Mouse (Mus musculus) hematopoietic stem cell, adult 5-6 weeks (primary cell): Measurements from ENCODE around the gene Slc30a1. TPM values are rescaled to one million over a fixed set of nuclear protein-coding genes. Genes with fewer than 3 reads are reported as not detected.

ENCODE experiments used
- ATAC-seq, 2 experiments: fragments of 125-278 bp in 1 of 2; replicated peaks in 1 of 2; 2 replicates each; pipeline ENCODE4 v1.8.0; 2016 to 2017; ENCODE audit warnings: inconsistent platforms in 2 of 2, mild to moderate bottlenecking in 2 of 2, moderate number of reproducible peaks in 2 of 2, low read depth in 1 of 2, moderate TSS enrichment in 1 of 2; ENCODE audit not compliant: low FRiP score in 2 of 2, poor library complexity in 2 of 2, severe bottlenecking in 2 of 2, insufficient read depth in 1 of 2, low TSS enrichment in 1 of 2
- total RNA-seq: library from RNA; stranded (forward); fragments of 172-1452, 232-1000 nt; gene quantifications from 2 replicates; pipeline ENCODE4 v1.2.3, GENCODE M21; 2017

Gene Slc30a1
- 5.7 and 6.5 TPM in 2 replicates for total RNA-seq

DNA sequence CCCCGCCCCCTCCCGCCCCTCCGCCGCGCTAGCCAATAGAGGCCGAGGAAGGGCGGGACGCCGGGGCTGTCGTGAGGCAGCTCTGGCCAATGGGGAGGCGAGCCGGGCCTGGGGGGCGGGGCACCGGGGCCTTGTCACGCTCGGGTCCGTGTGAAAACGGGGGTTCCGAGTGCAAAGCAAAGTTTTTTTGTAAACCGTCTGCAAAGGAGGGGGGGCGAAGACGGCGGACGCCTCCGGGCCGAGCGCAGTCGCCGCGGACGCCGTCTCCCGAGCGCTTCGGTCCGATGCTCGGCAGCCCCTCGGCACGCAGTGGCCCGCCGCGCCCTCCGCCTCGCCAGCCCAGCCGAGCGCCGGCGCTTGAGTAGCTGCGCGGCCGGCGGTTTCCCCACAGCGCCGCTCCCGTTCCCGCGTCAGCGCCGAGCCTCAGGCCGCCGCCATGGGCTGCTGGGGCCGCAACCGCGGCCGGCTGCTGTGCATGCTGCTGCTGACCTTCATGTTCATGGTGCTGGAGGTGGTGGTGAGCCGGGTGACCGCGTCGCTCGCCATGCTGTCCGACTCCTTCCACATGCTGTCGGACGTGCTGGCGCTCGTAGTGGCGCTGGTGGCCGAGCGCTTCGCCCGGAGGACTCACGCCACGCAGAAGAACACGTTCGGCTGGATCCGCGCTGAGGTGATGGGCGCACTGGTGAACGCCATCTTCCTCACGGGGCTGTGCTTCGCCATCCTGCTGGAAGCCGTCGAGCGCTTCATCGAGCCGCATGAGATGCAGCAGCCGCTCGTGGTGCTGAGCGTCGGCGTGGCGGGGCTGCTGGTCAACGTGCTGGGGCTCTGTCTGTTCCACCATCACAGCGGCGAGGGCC lies at the start of gene Slc30a1:
Gene Slc30a1 (plus strand): TSS at position 197 of the 860 bp plus-strand sequence.
- ATAC-seq: peak; percentile 90

DNA sequence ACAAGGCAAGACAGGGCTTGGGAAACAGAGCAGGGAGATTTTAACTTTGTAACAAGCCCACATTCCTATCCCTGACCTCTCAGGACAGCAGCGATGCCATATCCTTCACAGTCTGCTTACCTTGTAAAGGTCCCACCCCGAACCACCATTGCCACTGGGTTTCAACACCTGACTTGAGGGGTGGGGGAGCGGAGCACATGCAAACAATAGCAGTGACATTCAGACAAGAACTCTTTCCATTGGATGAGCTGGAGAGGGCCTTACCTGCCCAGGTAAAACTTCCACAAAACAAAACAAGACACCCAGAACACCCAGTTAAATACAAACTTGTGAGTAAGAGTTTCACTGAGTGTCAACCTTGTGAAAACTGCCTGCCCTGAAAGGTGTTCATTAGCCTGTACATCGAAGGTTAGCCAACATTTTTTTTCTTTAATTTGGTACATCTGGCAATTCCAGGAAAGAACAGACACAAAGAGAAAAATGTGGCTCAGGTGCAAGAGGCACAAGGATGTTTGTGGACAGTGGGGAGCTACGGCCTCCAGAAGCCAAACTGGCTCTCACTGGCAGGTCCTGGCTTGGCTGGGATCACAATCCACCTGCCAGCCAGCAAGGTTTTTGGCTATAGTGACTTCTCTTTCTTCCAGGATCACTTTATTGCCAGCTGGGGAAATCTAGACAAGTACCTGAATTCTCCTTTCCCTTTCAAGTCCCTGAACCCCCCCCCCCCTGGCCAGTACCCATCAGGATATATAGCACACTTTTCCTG lies 49.5 kb upstream of the Slc30a1 start:
- no peak for ATAC-seq

GRCm38 (mm10) chr1:191858136-191858535 lies 48.4 kb upstream of the Slc30a1 start:
- no peak for ATAC-seq

DNA sequence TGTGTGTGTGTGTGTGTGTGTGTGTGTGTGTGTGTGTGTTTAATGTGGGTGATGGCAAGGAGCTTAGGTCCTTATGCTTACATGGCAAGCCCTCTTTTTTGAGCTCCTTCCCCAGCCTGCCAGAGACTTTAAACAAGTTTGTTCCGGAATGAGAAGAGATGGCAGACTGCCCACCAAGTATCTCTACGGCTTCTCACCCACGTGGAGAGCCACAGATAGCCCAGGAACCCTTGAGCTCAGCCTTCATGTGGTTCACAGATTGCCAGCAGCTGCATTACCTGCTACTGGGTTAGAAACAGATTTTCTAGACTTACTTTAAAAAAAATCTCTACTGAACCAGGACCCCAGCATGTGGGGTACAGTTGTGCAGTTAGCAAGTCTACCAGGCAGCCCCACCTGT lies 46.7 kb upstream of the Slc30a1 start:
- ATAC-seq: no peak

GRCm38 (mm10) chr1:191861247-191861646 lies 45.3 kb upstream of the Slc30a1 start:
- no peak for ATAC-seq

- no peak for ATAC-seq
These were observed 42.6 kb upstream of the Slc30a1 start for GRCm38 (mm10) chr1:191863833-191864550.

DNA sequence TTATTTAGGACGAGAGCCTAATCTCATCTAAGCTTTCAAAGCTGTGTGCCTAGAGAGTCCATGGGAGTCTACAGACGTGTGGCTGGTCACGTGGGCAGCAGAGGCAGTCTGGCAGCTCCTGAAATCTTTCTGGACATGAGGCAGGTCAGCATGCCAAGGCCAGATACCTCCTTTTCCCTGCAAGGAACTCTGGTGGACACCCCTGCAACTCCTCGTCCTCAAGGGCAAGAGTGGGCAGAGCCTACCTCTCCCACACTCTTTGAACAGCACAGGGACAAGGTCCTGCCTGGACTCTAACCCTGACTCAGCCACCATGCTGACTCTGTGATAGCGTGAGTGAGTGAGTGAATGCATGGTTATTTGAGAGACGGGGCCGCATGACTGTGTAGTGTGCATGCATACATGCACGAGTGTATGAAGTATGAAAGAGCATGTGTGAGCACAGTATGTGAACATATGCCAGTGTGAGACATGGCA lies 42.0 kb upstream of the Slc30a1 start:
- ATAC-seq: no peak

GRCm38 (mm10) chr1:191872076-191872710 lies 34.4 kb upstream of the Slc30a1 start:
- peak in 1 of 2 experiments; percentile 28; a peak in 1 of 4 replicates for ATAC-seq

- ATAC-seq: no peak
These were observed 31.6 kb upstream of the Slc30a1 start for GRCm38 (mm10) chr1:191875006-191875405.

DNA sequence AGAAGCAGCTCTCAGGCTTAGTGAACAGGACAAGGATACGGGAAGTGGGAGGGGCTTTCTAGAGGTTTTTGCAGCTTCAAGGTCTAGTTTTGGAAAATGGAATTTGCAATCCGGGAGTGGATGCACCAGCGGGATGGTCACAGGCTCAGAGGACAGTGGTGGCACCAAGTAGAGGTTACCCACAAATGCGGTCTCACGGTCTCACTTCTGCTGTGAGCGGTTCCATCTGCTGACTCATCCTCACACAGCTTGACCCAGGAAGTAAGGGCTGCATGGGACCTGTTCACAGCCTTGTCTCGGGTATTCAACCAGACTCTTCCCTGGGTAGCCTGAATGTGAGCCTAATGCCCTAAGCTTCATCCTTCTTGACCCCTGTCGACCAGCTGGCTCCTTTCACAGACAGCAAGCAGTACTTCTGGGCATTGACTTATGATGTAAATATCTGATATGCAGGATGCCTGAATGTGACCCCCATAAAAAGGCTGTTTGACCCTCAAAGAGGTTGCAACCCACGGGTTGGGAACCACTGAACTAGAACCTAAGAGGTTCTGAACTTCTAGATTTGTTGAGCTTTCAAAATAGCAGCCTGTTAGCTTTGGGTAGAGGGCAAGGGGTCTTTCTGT lies 30.8 kb upstream of the Slc30a1 start:
- ATAC-seq: peak; percentile 41 to 51; a peak in 2 of 4 replicates

GRCm38 (mm10) chr1:191877681-191878080 lies 28.9 kb upstream of the Slc30a1 start:
- no peak for ATAC-seq

DNA sequence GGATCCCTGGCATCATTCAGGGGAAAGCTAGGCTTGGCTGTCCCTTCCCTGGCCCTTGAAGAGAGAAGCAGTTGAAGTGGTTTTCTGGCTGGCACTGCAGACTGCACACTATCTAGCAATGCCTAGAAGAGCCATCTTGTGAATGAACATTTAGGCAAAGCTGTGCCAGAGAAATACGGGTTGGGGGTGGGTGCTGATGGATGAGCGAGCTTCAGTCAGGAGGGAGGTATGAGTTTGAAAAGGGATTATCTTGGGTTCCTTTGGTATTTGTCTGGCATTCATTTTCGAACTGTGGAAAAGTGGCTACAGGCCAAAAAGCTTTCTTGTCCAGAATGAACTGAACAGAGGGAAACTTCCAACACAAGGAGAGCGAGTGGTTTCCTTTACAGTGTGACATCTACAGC lies 28.0 kb upstream of the Slc30a1 start:
- no peak for ATAC-seq

- no peak for ATAC-seq
These were observed 26.3 kb upstream of the Slc30a1 start for GRCm38 (mm10) chr1:191880247-191880646.

- ATAC-seq: peak; percentile 35 to 67; a peak in 2 of 4 replicates
These were observed 25.5 kb upstream of the Slc30a1 start for GRCm38 (mm10) chr1:191880921-191881609.

DNA sequence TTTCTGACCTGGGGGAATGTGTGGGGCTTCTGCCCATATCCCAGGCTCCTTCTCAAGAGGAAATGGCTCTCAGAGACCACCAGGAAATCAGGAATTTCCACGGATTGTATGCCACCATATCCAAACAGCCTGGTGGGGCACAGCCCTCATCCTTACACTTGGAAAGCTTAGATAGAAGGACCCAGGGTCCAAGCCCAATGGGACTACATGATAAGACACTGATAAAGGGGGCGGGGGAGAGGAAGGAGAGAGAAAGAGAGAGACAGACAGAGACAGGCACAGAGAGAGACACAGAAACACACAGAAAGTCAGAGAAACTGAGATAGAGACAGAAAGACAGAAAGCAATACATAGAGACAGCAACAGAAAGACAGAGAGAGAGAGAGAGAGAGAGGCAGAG lies 24.9 kb upstream of the Slc30a1 start:
- no peak for ATAC-seq

DNA sequence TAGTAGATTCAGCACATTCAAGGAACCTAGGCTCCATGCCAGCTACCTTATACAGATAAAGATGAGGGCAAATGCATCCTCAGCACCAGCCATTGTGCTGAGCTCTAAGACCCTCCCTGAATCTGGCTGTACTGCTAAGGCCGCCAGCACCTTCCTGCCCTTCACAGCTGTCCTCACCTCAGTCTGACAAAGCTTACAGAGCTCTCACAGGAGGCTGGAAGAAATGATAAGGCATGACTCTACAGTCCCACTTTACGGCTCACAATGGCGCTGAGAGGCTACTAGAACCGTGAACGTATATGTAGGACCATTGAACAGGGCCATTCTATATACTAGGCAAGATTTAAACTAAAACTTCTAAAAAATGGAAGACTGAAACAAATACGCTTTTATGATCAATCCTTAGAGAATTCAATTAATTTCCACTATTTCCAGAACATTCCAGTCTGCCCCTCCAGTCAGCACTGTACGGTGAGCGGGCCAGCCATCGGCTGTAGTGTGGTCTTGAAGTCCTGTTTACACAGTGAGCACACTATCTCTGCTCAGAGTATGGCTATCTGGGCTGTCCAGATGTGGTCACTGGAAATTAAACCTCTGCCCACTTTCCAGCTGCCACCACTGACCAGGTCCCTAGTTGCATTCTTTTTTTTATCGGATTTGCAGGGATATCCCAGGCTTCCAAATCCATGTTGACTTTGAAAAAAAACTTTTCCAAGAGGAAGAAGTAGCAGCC lies 23.9 kb upstream of the Slc30a1 start:
- ATAC-seq: no peak
